10 mouse cellular contexts compared by ENCODE assay signal in genomic region chr2:32121150-32121549, GRCm38 (mm10). TPM values are rescaled to one million over a fixed set of nuclear protein-coding genes. Genes with fewer than 3 reads are reported as not detected.
DNase-seq lines count a peak whose midpoint lies in the region; ATAC-seq lines count a peak whose summit lies in the region.
"Had no signal": no experiment of that assay in that cellular context is flagged by ENCODE, and none has a peak within 500 bp of the region (broad histone marks: within the 10 kb centered on the region; RNA-seq: fewer than 3 reads in every experiment).

No protein-coding gene starts in this region.

- DNase-seq in 3134 (ENCODE audit: extremely low read depth, insufficient read length, low spot score): peak; percentile 45
- DNase-seq in CD8-positive naive resting alpha-beta T cell, adult 2 months (ENCODE audit: low read depth in 2 of 2, low spot score in 2 of 2): peak; percentile 29 to 50
- no peak for DNase-seq in layer of hippocampus, postnatal 10 days (ENCODE audit: low spot score in 2 of 2)
- DNase-seq in spleen, adult 12 weeks (ENCODE audit: low spot score): no peak
- DNase-seq in Muller cell, postnatal 12 days (ENCODE audit: inconsistent ontology term): no peak

- no peak overlapping the region for H3K4me2 ChIP-seq in heart, embryonic 12.5 days
- H3K4me2 ChIP-seq in forebrain, embryonic 15.5 days (replicated peaks): no peak overlapping the region
- H3K4me2 ChIP-seq: hindbrain, embryonic 12.5 days; lung, embryonic 15.5 days had no signal

- peaks cover 9% of the 10 kb centered on the region for H3K4me1 ChIP-seq in heart, embryonic 12.5 days (replicated peaks)
- no peaks in the 10 kb centered on the region for H3K4me1 ChIP-seq in forebrain, embryonic 15.5 days
- H3K4me1 ChIP-seq: hindbrain, embryonic 12.5 days; lung, embryonic 15.5 days had no signal

- no peak overlapping the region for H3K4me3 ChIP-seq in heart, embryonic 12.5 days
- no peak overlapping the region for H3K4me3 ChIP-seq in forebrain, embryonic 15.5 days
- H3K4me3 ChIP-seq: hindbrain, embryonic 12.5 days; lung, embryonic 15.5 days had no signal

- 0 out of 2 replicates have a peak overlapping the region, but pooled peaks have one; percentile 2 for H3K27ac ChIP-seq in heart, embryonic 12.5 days (ENCODE audit: poor library complexity, severe bottlenecking)
- H3K27ac ChIP-seq in forebrain, embryonic 15.5 days (replicated peaks): no peak overlapping the region
- H3K27ac ChIP-seq: hindbrain, embryonic 12.5 days; lung, embryonic 15.5 days had no signal

- WGBS in heart, embryonic 12.5 days: 53% methylated on average over 5 of the region's 5 CpGs
- WGBS in forebrain, embryonic 15.5 days: 71% methylated on average over 5 of the region's 5 CpGs

- no peaks in the 10 kb centered on the region for H3K27me3 ChIP-seq in heart, embryonic 12.5 days (replicated peaks)
- no peaks in the 10 kb centered on the region for H3K27me3 ChIP-seq in forebrain, embryonic 15.5 days
- H3K27me3 ChIP-seq: hindbrain, embryonic 12.5 days; lung, embryonic 15.5 days had no signal

- 0 out of 2 replicates have a peak overlapping the region, but pooled peaks have one; percentile 9 for H3K9ac ChIP-seq in heart, embryonic 12.5 days
- no peak overlapping the region for H3K9ac ChIP-seq in forebrain, embryonic 15.5 days (replicated peaks)
- H3K9ac ChIP-seq: hindbrain, embryonic 12.5 days; lung, embryonic 15.5 days had no signal

- 0 out of 2 replicates have a peak, but pooled peaks have one; percentile 42 for ATAC-seq in heart, embryonic 12.5 days (ENCODE audit: insufficient number of reproducible peaks, low FRiP score)
- ATAC-seq in megakaryocyte progenitor cell, adult 5-6 weeks (replicated peaks; ENCODE audit: poor library complexity): peak; percentile 52
- ATAC-seq in forebrain, embryonic 15.5 days (replicated peaks): no peak

- H3K36me3 ChIP-seq in heart, embryonic 12.5 days: no peaks in the 10 kb centered on the region
- no peaks in the 10 kb centered on the region for H3K36me3 ChIP-seq in forebrain, embryonic 15.5 days
- H3K36me3 ChIP-seq: hindbrain, embryonic 12.5 days; lung, embryonic 15.5 days had no signal

- H3K9me3 ChIP-seq in heart, embryonic 12.5 days (replicated peaks): peaks cover 8% of the 10 kb centered on the region
- no peaks in the 10 kb centered on the region for H3K9me3 ChIP-seq in forebrain, embryonic 15.5 days
- H3K9me3 ChIP-seq: hindbrain, embryonic 12.5 days; lung, embryonic 15.5 days had no signal

RNA-seq across cellular contexts. Expression of gene Plpp7, which starts 25.8 kb away (rescaled TPM):
- polyA plus RNA-seq in heart, embryonic 12.5 days (2016; fragmentation: Nextera tagmentation; extraction: Ambion mirVana): 11.4 and 13.6 TPM in 2 replicates
- total RNA-seq in megakaryocyte progenitor cell, adult 5-6 weeks (2015): 1.4 TPM in 2 replicates
- 0.54 and 2.5 TPM in 2 replicates for total RNA-seq in megakaryocyte progenitor cell, adult 5-6 weeks (2017)
- total RNA-seq in layer of hippocampus, postnatal 10 days (2021): 10 to 100 TPM; 17.7 to 19.0 TPM
- 16.4 and 17.0 TPM in 2 replicates for polyA plus RNA-seq in forebrain, embryonic 15.5 days (2015; fragmentation: Nextera tagmentation; extraction: Ambion mirVana)

RNA-seq across cellular contexts. Expression of gene Prrc2b, which starts 29.7 kb away (rescaled TPM):
- polyA plus RNA-seq in heart, embryonic 12.5 days (2016; fragmentation: Nextera tagmentation; extraction: Ambion mirVana): 54.7 and 66.5 TPM in 2 replicates
- total RNA-seq in megakaryocyte progenitor cell, adult 5-6 weeks (2015): 37.5 and 37.8 TPM in 2 replicates
- total RNA-seq in megakaryocyte progenitor cell, adult 5-6 weeks (2017): 16.6 and 18.2 TPM in 2 replicates
- 100 to 1,000 TPM; 272 to 279 TPM for total RNA-seq in layer of hippocampus, postnatal 10 days (2021)
- 76.2 and 88.8 TPM in 2 replicates for polyA plus RNA-seq in forebrain, embryonic 15.5 days (2015; fragmentation: Nextera tagmentation; extraction: Ambion mirVana)

RNA-seq across cellular contexts. Expression of gene Fam78a, which starts 36.5 kb away (rescaled TPM):
- polyA plus RNA-seq in heart, embryonic 12.5 days (2016; fragmentation: Nextera tagmentation; extraction: Ambion mirVana): 48.1 and 50.7 TPM in 2 replicates
- total RNA-seq in megakaryocyte progenitor cell, adult 5-6 weeks (2015): 8.9 and 11.9 TPM in 2 replicates
- total RNA-seq in megakaryocyte progenitor cell, adult 5-6 weeks (2017): 7.5 and 10.8 TPM in 2 replicates
- total RNA-seq in layer of hippocampus, postnatal 10 days (2021): 1 to 10 TPM; 2.3 to 2.6 TPM
- polyA plus RNA-seq in forebrain, embryonic 15.5 days (2015; fragmentation: Nextera tagmentation; extraction: Ambion mirVana): 0.46 and 0.54 TPM in 2 replicates

Comparison
In these comparisons a context has a peak if more than half of its experiments do, and no peak if none do; other contexts are left out.
1. DNase-seq: peak in 3134 (single experiment) and CD8-positive naive resting alpha-beta T cell, adult 2 months (2 of 2); none in layer of hippocampus, postnatal 10 days (0 of 2), spleen, adult 12 weeks (single experiment) and Muller cell, postnatal 12 days (single experiment).
2. RNA of gene Plpp7, which starts 25.8 kb away (total RNA-seq): 17.7 to 19.0 TPM in layer of hippocampus, postnatal 10 days; 0.54 to 2.5 TPM in megakaryocyte progenitor cell, adult 5-6 weeks; every median in the first group is over 4 times any median in the second.
3. RNA of gene Prrc2b, which starts 29.7 kb away (total RNA-seq): 272 to 279 TPM in layer of hippocampus, postnatal 10 days; 16.6 to 37.8 TPM in megakaryocyte progenitor cell, adult 5-6 weeks; every median in the first group is over 4 times any median in the second.